Mouse (Mus musculus) bone marrow macrophage, adult 2 months (primary cell): Measurements from ENCODE around the gene Phactr1.

Experiments
- CTCF ChIP-seq: IDR thresholded peaks from 2 replicates; pipeline ENCODE4 v1.5.1; 2012; ENCODE audit warnings: low read depth, mild to moderate bottlenecking, low read length, moderate library complexity
- POLR2A ChIP-seq: IDR thresholded peaks from 2 replicates; pipeline ENCODE4 v1.6.1; 2012; ENCODE audit warnings: mild to moderate bottlenecking, low read depth, low read length, borderline replicate concordance

- TF ChIP-seq CTCF, result no peak
- no peak for TF ChIP-seq POLR2A
These were observed 30.2 kb upstream of the Phactr1 start for GRCm38 (mm10) chr13:42650228-42650627.
